Mouse (Mus musculus) adrenal gland, postnatal 14 days (tissue): ENCODE results near the gene Tmem177. TPM values are rescaled to one million over a fixed set of nuclear protein-coding genes. Genes with fewer than 3 reads are reported as not detected.

Experiments used
- DNase-seq: peaks from one replicate; pipeline ENCODE4 v3.0.0; 2021; ENCODE audit warnings: mixed read lengths
- total RNA-seq: library from RNA; stranded (reverse); gene quantifications from 2 replicates; pipeline ENCODE4 v1.2.3, GENCODE M21; 2021

The Tmem177 gene
- total RNA-seq, 1 experiment from 2014 or later, result 8.4 TPM

- no peak for DNase-seq
Measured at GRCm38 (mm10) chr1:119891149-119891548, 21.9 kb downstream of the Tmem177 start.

GRCm38 (mm10) chr1:119889347-119889746 is 23.7 kb downstream of the Tmem177 start:
- no peak for DNase-seq

- DNase-seq, result peak; percentile 27
Measured at GRCm38 (mm10) chr1:119886320-119886719, 26.7 kb downstream of the Tmem177 start.

- DNase-seq, result no peak
Measured at GRCm38 (mm10) chr1:119884272-119884671, 28.7 kb downstream of the Tmem177 start.

GRCm38 (mm10) chr1:119878909-119879308 is 34.1 kb downstream of the Tmem177 start:
- DNase-seq, result peak; percentile 58

GRCm38 (mm10) chr1:119877469-119877868 is 35.5 kb downstream of the Tmem177 start:
- no peak for DNase-seq

- no peak for DNase-seq
Measured at GRCm38 (mm10) chr1:119868395-119869161, 44.4 kb downstream of the Tmem177 start.

GRCm38 (mm10) chr1:119867300-119867699 is 45.7 kb downstream of the Tmem177 start:
- DNase-seq, result no peak

- no peak for DNase-seq
Measured at GRCm38 (mm10) chr1:119865311-119865710, 47.7 kb downstream of the Tmem177 start.

GRCm38 (mm10) chr1:119863507-119864296 is 49.3 kb downstream of the Tmem177 start:
- no peak for DNase-seq

- DNase-seq, result no peak
Measured at GRCm38 (mm10) chr1:119859566-119859965, 53.4 kb downstream of the Tmem177 start.

Other genes with a start within 250 kb of the Tmem177 start
- 46.1 and 49.8 TPM in 2 replicates for gene Ptpn4, start 75.6 kb downstream of the Tmem177 start, total RNA-seq
- 0.30 TPM in 1 of 2 replicates, not detected in the other for gene Cfap221, start 84.0 kb upstream of the Tmem177 start, total RNA-seq
- 11.2 and 14.4 TPM in 2 replicates for gene Sctr, start 93.7 kb upstream of the Tmem177 start, total RNA-seq
- 19.8 and 26.9 TPM in 2 replicates for gene Tmem37, start 160.9 kb upstream of the Tmem177 start, total RNA-seq
- gene Dbi, start 207.9 kb upstream of the Tmem177 start, total RNA-seq, result 891 and 1,093 TPM in 2 replicates
- 8.8 and 10.7 TPM in 2 replicates for gene 3110009E18Rik, start 208.0 kb upstream of the Tmem177 start, total RNA-seq